Mouse (Mus musculus): ENCODE data around the gene Krt79. TPM values are rescaled to one million over a fixed set of nuclear protein-coding genes. Genes with fewer than 3 reads are reported as not detected.

The Krt79 gene
- polyA plus RNA-seq, 1 experiment, result 0.40 TPM

GRCm38 (mm10) chr15:101958891-101959290 lies 18.8 kb upstream of the Krt79 start:
- Histone ChIP-seq H3K36me3 (ENCODE audit: control insufficient read depth, insufficient read depth, low read length) (no peaks in the 10 kb centered on the region), H3K4me1 (ENCODE audit: control insufficient read depth, insufficient read depth, low read length) (no peaks in the 10 kb centered on the region), H3K27me3 (ENCODE audit: control insufficient read depth, insufficient read depth, low read length) (no peaks in the 10 kb centered on the region), H3K27ac (ENCODE audit: control insufficient read depth, insufficient read depth, low read depth, low read length) (no peak overlapping the region), H3K4me3 (ENCODE audit: control insufficient read depth, low read depth, low read length) (no peak overlapping the region)
- TF ChIP-seq POLR2A (IDR thresholded peaks at IDR 0.05; ENCODE audit: control insufficient read depth, low read depth, low read length) (no peak), CTCF (IDR thresholded peaks at IDR 0.05; ENCODE audit: control insufficient read depth, insufficient read depth, insufficient replicate concordance, low read depth, low read length) (no peak)

DNA sequence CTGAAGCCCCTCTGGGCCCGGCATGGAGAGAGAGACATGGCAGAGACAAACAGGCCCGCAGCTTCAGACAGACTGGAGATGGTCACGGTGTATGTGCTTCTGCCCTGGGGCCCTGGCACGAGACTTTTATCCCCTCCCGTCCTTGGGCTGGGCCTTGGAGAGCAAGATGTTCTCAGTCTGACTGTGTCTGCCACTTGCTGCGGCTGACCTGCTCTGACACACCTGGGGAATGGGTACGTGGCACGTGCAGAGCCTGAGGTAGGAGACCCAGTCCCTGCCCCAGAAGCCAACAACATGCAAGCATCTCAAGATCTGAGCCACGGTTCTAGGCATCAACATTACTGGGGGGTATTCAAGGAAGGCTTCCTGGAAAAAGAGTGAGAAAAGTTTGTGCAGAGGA lies 14.1 kb upstream of the Krt79 start, which contains the start of gene Krt78:
Gene Krt78, minus strand, starts transcription at position 101 of the 400 bp plus-strand sequence.
- Histone ChIP-seq H3K4me3 (ENCODE audit: control insufficient read depth, low read depth, low read length) (no peak within 1 kb of the TSS), H3K27me3 (ENCODE audit: control insufficient read depth, insufficient read depth, low read length) (no peaks in the 10 kb centered on the region), H3K4me1 (ENCODE audit: control insufficient read depth, insufficient read depth, low read length) (no peaks in the 10 kb centered on the region), H3K27ac (ENCODE audit: control insufficient read depth, insufficient read depth, low read depth, low read length) (no peak within 1 kb of the TSS), H3K36me3 (ENCODE audit: control insufficient read depth, insufficient read depth, low read length) (no peaks in the 10 kb centered on the region)
- TF ChIP-seq CTCF (IDR thresholded peaks at IDR 0.05; ENCODE audit: control insufficient read depth, insufficient read depth, insufficient replicate concordance, low read depth, low read length) (no peak), POLR2A (IDR thresholded peaks at IDR 0.05; ENCODE audit: control insufficient read depth, low read depth, low read length) (no peak)

- H3K36me3 ChIP-seq (ENCODE audit: control insufficient read depth, insufficient read depth, low read length), result no peaks in the 10 kb centered on the region
- TF ChIP-seq CTCF (IDR thresholded peaks at IDR 0.05; ENCODE audit: control insufficient read depth, insufficient read depth, insufficient replicate concordance, low read depth, low read length), result no peak
- TF ChIP-seq POLR2A (IDR thresholded peaks at IDR 0.05; ENCODE audit: control insufficient read depth, low read depth, low read length), result no peak
- H3K4me3 ChIP-seq (ENCODE audit: control insufficient read depth, low read depth, low read length), result no peak overlapping the region
- H3K27me3 ChIP-seq (ENCODE audit: control insufficient read depth, insufficient read depth, low read length), result no peaks in the 10 kb centered on the region
- no peaks in the 10 kb centered on the region for H3K4me1 ChIP-seq (ENCODE audit: control insufficient read depth, insufficient read depth, low read length)
- H3K27ac ChIP-seq (ENCODE audit: control insufficient read depth, insufficient read depth, low read depth, low read length), result no peak overlapping the region
Observed at GRCm38 (mm10) chr15:101952733-101953474, 12.8 kb upstream of the Krt79 start.

- no peak overlapping the region for H3K27ac ChIP-seq (ENCODE audit: control insufficient read depth, insufficient read depth, low read depth, low read length)
Observed at GRCm38 (mm10) chr15:101945430-101945829, 5.3 kb upstream of the Krt79 start.

GRCm38 (mm10) chr15:101941948-101942347 lies 1.8 kb upstream of the Krt79 start:
- Histone ChIP-seq H3K4me1 (ENCODE audit: control insufficient read depth, insufficient read depth, low read length) (peaks cover 6% of the 10 kb centered on the region), H3K27me3 (ENCODE audit: control insufficient read depth, insufficient read depth, low read length) (no peaks in the 10 kb centered on the region), H3K27ac (ENCODE audit: control insufficient read depth, insufficient read depth, low read depth, low read length) (no peak overlapping the region), H3K36me3 (ENCODE audit: control insufficient read depth, insufficient read depth, low read length) (no peaks in the 10 kb centered on the region), H3K4me3 (ENCODE audit: control insufficient read depth, low read depth, low read length) (no peak overlapping the region)
- no peak for TF ChIP-seq CTCF (IDR thresholded peaks at IDR 0.05; ENCODE audit: control insufficient read depth, insufficient read depth, insufficient replicate concordance, low read depth, low read length)
- no peak for TF ChIP-seq POLR2A (IDR thresholded peaks at IDR 0.05; ENCODE audit: control insufficient read depth, low read depth, low read length)

More at GRCm38 (mm10) chr15:101945430-101945829, 5.3 kb upstream of the Krt79 start:
- TF ChIP-seq POLR2A (IDR thresholded peaks at IDR 0.05; ENCODE audit: control insufficient read depth, low read depth, low read length) (no peak), CTCF (IDR thresholded peaks at IDR 0.05; ENCODE audit: control insufficient read depth, insufficient read depth, insufficient replicate concordance, low read depth, low read length) (no peak)
- Histone ChIP-seq H3K4me3 (ENCODE audit: control insufficient read depth, low read depth, low read length) (no peak overlapping the region), H3K36me3 (ENCODE audit: control insufficient read depth, insufficient read depth, low read length) (no peaks in the 10 kb centered on the region), H3K4me1 (ENCODE audit: control insufficient read depth, insufficient read depth, low read length) (no peaks in the 10 kb centered on the region), H3K27me3 (ENCODE audit: control insufficient read depth, insufficient read depth, low read length) (no peaks in the 10 kb centered on the region)

GRCm38 (mm10) chr15:101938600-101939308 lies 1.4 kb downstream of the Krt79 start:
- TF ChIP-seq POLR2A (IDR thresholded peaks at IDR 0.05; ENCODE audit: control insufficient read depth, low read depth, low read length), result no peak
- TF ChIP-seq CTCF (IDR thresholded peaks at IDR 0.05; ENCODE audit: control insufficient read depth, insufficient read depth, insufficient replicate concordance, low read depth, low read length), result no peak
- Histone ChIP-seq H3K36me3 (ENCODE audit: control insufficient read depth, insufficient read depth, low read length) (no peaks in the 10 kb centered on the region), H3K4me3 (ENCODE audit: control insufficient read depth, low read depth, low read length) (no peak overlapping the region), H3K27ac (ENCODE audit: control insufficient read depth, insufficient read depth, low read depth, low read length) (no peak overlapping the region), H3K4me1 (ENCODE audit: control insufficient read depth, insufficient read depth, low read length) (peaks cover 6% of the 10 kb centered on the region), H3K27me3 (ENCODE audit: control insufficient read depth, insufficient read depth, low read length) (no peaks in the 10 kb centered on the region)

- no peak overlapping the region for H3K27ac ChIP-seq (ENCODE audit: control insufficient read depth, insufficient read depth, low read depth, low read length)
- H3K4me1 ChIP-seq (ENCODE audit: control insufficient read depth, insufficient read depth, low read length), result peaks cover 2% of the 10 kb centered on the region
- H3K27me3 ChIP-seq (ENCODE audit: control insufficient read depth, insufficient read depth, low read length), result no peaks in the 10 kb centered on the region
- H3K36me3 ChIP-seq (ENCODE audit: control insufficient read depth, insufficient read depth, low read length), result no peaks in the 10 kb centered on the region
- TF ChIP-seq POLR2A (IDR thresholded peaks at IDR 0.05; ENCODE audit: control insufficient read depth, low read depth, low read length), result no peak
- TF ChIP-seq CTCF (IDR thresholded peaks at IDR 0.05; ENCODE audit: control insufficient read depth, insufficient read depth, insufficient replicate concordance, low read depth, low read length), result no peak
- no peak overlapping the region for H3K4me3 ChIP-seq (ENCODE audit: control insufficient read depth, low read depth, low read length)
Observed at GRCm38 (mm10) chr15:101933024-101933423, 7.1 kb downstream of the Krt79 start.
